Mouse (Mus musculus) heart, postnatal 14 days (tissue): ENCODE measurements at regions not wholly inside any gene's neighbourhood (a gene's known extent, or its start where the extent isn't known, plus 50 kb on each side); places are given as distances from the start of the nearest gene placed in this dataset.

Experiments
- DNase-seq, 2 experiments: peaks; one replicate each; pipeline ENCODE4 v3.0.0; 2021 to 2022
- intact Hi-C: fragments of 180-260 bp; cut with DNase I; formaldehyde crosslinking; loops from one replicate; pipeline ENCODE4 v1.15.1; 2025

DNA sequence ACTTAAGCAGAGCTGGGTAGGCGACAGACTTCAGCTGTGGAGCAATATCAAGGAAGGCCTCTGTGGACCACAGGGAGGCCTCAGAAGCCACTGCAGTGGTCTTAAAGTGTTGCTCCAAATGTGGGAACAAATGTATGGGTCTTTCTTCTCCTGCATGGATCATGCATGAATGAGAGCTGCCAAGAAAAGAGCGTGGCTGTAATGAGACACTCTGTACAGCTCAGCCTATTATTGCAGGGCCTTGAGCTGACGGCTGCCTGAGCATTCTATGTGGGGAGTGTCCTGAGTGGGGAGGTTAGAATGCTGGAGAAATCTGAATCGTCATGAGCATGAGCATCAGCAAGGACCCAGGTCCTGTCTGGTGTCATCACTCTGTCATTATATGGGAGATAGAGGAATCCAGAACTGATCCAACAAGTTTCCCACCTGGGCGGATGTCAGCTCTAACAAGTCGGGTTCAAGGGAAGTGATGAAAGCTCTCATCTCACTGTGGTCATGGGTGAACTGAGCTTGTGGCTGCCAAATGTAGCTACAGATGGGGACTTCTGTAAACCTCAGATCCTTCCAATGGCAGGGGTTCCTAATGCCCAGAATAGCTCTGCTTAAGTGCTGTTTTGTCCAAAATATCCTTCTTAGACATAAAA lies 176.6 kb downstream of the Cd83 start:
- DNase-seq = no peak
- intact Hi-C loops = no loop called here

DNA sequence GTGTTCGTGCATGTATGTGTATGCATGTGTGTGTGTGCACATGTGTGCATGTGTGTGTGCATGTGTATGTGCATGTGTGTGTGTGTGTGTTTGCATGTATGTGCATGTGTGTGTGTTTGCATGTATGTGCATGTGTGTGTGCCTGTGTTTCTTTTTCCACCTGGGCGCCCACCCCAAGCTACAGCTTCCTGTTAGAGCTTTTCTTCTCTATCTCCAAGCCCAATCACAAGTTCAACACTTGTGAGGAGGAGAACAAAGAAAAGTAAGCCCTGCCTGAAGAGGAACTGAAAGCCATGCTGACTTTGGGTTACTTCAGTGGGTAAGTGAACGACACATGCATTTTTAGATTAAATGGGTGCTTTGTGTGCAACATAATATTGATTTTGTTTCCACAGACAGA lies 177.4 kb downstream of the Cd83 start:
- DNase-seq = no peak
- intact Hi-C loops = no loop called here

DNA sequence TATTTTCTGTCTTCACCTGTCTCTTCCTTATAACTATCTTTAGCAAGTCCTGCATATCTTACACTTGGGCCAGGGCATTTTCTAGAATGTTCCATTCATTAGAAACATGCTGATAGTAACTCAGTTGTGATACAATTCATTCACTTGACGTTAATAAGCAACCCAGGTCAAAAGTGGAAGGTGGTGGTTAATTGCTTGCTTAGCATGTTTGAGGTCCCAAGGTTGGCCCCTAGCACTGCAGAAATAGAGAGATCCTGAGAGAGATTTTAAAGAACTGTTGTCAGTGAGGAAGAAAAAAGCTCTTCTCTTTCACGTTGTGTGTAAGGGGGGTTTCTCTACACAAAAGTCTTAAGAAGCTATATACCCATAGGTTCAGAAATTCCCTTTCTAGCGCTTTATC lies 178.7 kb downstream of the Cd83 start:
- intact Hi-C loops = no loop called here
- DNase-seq = no peak

DNA sequence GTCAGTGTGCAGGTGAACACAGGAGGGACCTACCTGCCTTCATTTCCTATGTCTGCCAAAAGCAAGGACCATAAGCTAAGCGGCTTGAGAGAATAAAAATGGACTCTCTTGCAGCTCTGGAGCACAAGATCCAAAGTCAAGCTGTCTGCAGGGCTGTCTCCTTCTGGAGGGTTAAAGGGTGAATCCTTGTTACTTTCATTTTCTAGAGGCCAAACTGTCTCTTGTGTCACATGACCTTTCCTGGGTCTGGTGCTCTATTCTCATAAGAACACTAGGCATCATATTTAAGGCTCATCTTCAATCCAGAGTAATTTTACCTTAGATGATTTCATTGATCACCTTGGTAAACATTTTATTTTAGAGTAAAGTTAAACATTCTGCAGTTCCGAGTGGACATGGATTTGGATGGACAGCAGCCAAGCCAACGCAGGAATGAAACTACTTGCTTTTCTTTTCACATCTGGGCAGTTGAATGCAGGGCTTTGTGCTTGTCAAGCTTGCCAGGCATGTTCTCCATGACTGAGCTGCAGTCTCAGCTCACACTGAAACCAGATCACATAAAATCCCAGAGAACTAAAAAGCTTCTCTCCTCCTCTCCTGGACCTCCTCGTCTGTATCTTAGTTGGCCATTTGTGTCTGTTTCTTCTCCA lies 180.8 kb downstream of the Cd83 start:
- intact Hi-C loops = loop anchor here (1.0 kb wide), 1 partner anchor 22 kb away; no protein-coding TSS in a partner anchor
- peak in 1 of 2 experiments; percentile 16 for DNase-seq

DNA sequence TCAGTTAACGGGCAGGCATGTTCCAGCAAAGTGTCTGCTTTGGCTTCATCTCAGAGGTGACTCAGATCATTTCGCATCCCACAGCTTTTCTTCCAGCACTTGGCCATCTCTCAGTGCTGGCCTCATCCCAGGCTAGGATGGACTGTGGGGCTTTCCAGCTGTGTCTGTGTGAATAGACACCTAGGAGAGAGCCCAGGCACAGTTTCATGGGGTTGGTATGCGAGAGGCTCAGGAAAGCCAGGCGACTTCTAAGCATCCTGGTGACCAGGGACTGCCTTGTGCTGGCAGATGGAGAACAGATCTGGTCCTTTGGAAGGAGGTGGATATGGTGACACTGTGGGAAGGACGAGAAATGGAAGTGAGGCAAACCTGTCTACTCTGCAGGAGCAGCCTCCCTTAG lies 182.9 kb downstream of the Cd83 start:
- peak; percentile 30 to 55 for DNase-seq
- intact Hi-C loops = loop anchor here (2.0 kb wide), 1 partner anchor 33 kb away; no protein-coding TSS in a partner anchor

DNA sequence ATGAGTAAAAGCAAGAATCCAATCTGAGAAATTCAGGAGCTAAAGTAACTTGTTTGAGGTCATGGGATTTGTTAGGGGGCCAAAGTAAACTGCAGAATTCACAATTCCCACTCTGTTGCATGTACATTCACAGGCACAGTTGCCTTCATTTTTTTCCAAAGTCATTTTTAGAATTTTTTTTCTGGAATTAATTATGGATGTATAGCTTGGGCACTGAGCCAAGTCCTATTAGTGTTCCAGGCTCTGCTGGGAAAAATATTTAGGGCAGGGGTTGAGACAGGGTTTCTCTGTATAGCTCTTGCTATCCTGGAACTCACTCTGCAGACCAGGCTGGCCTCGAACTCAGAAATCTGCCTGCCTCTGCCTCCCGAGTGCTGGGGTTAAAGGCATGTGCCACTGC lies 188.3 kb downstream of the Cd83 start:
- intact Hi-C loops = no loop called here
- no peak for DNase-seq

DNA sequence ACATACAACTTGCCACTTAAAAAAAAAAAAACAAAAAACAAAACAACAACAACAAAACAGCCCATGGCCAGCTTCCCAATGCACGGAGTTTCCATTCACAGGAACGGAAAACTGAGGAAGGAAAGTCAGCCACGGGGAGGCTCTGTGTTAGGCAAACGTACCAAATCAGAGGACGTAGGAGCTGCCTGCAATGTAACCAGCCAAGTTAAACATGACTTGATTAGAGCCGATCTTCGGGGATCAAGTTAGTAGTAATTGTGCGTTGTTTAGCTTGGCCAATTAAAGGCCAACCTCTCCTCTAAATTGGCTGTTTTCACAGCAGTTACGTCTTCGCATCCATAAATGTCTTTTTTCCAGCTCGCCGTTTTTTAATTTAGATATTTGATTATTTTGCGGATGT lies 190.7 kb downstream of the Cd83 start:
- DNase-seq = no peak
- intact Hi-C loops = no loop called here

DNA sequence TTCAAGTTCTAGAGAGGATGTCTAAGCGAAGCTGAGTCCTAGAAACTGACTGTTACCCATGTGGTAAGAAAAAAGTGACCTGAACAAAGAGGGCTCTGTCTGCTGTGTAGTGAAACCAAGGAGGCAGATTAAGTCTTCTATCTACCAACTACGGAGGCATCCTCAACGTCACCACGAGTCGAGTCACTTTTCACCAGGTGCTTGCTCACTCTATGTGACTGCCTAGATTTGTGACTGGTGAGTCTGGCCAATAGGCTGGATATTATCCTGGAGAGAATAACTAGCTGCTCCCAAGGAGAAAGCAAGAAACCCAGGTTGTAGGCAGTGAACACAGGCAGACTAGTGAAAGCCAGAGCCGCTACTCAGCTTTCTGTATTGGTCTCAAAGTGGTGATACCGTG lies 191.2 kb downstream of the Cd83 start:
- intact Hi-C loops = no loop called here
- no peak for DNase-seq

DNA sequence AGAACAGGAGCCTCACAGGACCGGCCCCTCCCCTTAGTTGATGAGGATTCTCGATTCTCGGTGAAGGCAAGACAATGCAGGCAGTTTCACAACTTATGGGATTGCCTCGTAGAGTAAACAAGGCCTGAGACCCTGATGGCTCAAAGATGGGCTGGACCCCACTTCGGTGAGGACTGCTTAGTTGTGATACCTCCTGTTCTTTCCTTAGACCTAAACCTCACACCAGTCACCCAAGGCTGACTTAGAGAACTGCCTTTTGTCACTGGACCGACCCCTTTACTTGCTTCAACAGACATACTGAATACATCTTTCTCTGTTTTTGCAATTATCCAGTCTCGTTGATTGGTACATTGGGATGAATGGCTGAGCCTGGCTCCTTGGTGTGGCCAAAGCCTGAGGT lies 192.1 kb downstream of the Cd83 start:
- no peak for DNase-seq
- intact Hi-C loops = no loop called here

DNA sequence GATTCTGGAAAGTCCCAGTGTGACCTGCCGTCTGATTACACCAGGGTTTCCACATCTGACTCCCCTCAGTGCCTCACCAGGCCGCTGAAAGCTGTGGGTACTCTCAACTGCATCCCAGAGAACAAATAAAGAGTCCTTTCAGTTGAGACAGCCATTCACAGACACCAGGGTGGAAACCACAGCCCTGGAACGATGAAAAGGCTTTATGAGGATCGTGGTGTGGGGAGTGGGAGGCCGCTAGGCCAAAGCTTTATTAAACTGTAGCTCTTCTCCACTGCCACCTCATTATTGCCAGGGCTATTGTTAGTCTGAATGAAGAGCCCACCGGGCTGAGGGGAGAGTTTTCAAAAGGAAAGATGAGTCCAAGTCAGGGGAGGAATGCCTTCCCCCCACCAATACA lies 202.8 kb downstream of the Cd83 start:
- intact Hi-C loops = loop anchor here (1.0 kb wide), 1 partner anchor 22 kb away; no protein-coding TSS in a partner anchor
- DNase-seq = no peak

DNA sequence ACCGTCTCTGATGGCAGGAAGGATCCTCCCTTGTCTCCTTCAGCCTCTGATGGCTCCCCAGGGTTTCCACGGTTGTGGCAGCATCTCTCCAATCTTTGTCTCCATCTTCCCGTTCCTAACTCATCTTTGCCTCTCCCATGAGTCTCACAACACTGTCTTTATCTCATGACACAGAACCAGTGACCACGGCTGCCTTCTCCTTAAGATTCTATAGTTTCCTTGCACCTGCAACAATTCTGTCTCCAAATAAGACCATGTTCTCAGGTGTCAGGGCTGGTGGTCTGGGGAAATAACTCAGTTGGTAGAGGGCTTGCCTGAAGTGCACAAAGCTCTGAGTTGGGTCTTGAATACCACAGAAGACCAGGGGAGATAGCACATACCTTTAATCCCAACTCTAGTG lies 203.8 kb downstream of the Cd83 start:
- intact Hi-C loops = no loop called here
- no peak for DNase-seq

DNA sequence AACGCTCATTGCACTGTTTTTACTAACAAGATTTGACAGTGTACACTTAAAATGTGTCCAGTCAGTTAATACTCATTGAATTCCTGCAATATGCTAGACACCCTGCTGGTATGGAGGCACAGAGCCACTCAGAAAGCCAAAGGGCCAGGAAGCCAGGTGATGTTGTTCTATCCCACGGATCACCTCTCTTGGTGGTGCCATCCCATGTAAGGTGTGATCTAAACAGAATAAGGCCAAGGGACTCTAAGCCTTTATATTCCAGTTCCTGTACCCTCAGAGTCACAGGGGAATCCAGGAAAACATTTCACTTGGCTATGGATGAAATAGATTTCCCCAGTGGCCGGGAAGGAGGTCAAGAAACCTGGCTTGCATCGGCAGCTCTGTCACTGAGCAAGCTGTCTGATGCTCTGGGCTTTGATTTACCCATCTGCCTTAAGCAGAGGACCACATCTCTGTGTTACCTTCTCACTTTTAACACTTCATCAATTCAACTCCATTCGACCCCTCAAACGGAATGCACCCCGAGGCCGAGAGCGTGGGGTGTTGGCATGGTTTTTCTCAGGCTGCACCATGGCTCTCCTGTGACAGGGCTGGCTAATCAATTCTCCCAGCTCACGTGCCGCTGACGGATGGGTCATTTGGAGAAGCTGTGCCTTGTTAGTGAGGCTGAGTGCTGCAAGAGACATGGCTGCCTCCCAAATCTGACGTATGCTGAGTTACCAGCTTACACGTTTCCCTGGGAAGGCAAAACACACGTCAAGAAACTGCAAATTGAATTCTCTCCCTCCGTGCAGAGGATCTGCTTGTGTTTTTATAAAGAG lies 205.9 kb downstream of the Cd83 start:
- DNase-seq = peak; percentile 43 to 59
- intact Hi-C loops = no loop called here

DNA sequence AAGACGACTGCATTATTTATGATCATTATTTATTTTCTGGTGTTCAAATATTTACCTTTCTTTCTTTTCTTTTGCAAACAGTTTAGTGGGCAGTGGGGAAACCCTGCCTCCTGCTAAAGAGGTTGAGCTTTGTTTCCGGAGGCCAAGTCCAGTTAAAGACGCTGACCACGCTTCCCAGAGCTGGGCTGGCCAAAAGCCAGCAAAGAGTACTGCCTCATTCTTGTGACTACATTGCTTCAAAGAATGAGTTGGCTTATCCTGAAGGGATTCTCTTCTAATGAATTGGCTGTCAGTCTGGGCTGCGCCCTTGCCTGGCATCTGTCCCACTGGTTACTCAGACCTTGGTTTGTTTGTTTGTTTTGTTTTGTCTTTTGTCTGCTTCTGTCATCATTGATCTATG lies 207.2 kb downstream of the Cd83 start:
- peak; percentile 74 to 76 for DNase-seq
- intact Hi-C loops = no loop called here

DNA sequence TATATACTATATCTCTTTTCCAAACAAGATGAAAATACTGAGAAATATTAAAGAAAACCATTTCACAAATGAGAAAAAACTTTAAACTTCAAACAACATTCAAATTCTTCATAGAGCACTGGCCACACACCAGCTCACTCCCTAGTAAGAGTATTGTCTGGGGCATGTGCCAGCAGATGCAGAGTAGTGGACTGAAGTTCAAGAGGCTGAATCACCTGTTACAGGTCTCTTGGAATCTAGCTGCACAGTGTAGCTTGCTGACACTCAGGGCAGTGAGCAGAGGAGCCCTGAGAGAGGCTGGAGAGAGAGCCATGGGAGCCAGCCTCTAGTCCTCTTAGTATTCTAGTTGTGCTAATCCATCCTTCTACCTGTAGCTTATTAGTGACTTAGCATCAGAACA lies 208.4 kb downstream of the Cd83 start:
- DNase-seq = no peak
- intact Hi-C loops = no loop called here

DNA sequence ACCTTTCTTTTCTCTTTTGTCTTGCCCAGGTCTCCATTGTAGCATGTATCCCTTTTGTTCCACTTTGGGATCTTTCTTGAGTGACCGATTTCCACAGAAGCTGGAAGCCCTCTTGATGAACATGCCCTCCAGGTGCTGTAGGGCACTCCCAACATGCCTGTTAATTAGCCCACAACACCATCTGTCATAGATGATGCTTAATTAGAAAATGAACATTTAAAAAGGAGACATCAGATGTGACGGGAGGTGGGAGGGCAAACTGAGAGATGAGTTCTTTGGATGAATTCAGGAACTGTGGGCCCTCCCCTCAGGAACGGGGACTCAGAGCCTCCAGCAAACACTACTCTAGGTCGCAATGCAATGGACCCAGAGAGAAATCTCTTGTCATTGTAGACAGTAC lies 209.8 kb downstream of the Cd83 start:
- intact Hi-C loops = no loop called here
- no peak for DNase-seq

DNA sequence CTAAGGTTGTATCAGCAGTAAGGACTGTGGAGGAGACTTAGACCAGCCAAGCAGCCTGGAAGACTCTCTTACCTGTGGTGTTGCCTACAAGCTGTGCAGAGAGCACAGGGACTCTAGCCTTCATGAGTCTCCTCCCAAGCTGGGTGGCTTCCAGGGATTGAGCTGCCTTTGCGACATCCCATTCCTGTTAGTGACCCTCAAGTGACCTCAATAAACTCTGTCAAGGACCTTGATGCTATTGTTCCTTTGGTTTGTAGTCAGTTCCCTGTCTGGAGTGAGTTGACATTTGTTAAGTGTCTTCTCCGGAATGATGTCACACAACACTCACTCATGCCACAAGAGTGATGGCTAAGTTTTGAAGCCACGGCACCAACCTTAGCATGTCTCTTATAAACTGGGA lies 211.0 kb downstream of the Cd83 start:
- intact Hi-C loops = no loop called here

DNA sequence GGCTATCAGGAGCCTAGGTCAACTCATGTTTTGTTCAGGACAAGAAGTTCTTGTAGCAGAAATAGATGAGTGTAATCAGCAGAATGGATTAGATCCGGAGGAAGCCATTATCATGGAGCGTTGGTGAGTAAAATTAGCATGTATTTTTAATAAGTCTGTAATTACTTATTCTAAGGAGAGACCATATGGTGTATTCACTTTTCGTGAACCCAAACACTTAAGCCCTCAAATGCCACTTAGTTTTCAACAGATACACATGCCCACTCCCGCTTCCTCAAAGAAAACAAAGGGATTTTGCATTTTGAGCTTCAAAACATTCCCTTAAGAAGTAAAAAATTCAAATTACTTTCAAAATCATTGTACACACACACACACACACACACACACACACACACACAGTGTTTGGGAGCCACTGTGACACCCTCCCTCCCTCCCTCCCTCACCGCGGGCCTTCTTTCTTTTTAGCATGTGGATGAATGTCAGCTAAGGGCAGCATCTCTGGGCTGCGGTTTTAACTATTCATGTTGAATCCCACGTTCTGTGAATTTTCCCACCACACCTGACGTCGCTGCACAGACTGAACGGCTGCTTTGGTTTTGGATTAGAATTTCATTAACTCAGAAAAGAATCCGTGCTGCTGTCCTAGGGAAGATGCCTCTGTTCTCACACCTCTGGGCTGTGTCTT lies 217.4 kb downstream of the Cd83 start:
- no peak for DNase-seq
- intact Hi-C loops = no loop called here

More for the DNA sequence above, 211.0 kb downstream of the Cd83 start:
- peak; percentile 27 to 32 for DNase-seq

DNA sequence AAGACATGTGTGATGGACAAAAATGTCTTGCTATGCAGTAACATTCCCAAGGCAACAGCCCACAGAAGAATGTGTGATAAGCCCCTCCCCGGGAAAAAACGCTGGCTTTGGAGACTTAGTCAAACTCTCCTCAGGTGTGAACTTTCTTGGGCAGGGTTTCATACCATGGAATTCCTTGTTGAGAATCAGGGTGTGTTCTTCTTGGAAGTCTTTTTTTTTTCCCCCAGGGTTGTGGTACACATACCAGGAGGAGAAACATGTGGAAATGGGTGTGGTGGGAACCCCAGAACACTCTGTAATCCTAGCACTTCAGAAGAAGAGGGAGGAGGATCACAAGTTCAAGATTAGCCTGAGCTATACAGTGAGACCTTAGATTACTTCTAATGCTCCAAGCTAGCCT lies 228.3 kb downstream of the Cd83 start:
- intact Hi-C loops = no loop called here
- DNase-seq = no peak

DNA sequence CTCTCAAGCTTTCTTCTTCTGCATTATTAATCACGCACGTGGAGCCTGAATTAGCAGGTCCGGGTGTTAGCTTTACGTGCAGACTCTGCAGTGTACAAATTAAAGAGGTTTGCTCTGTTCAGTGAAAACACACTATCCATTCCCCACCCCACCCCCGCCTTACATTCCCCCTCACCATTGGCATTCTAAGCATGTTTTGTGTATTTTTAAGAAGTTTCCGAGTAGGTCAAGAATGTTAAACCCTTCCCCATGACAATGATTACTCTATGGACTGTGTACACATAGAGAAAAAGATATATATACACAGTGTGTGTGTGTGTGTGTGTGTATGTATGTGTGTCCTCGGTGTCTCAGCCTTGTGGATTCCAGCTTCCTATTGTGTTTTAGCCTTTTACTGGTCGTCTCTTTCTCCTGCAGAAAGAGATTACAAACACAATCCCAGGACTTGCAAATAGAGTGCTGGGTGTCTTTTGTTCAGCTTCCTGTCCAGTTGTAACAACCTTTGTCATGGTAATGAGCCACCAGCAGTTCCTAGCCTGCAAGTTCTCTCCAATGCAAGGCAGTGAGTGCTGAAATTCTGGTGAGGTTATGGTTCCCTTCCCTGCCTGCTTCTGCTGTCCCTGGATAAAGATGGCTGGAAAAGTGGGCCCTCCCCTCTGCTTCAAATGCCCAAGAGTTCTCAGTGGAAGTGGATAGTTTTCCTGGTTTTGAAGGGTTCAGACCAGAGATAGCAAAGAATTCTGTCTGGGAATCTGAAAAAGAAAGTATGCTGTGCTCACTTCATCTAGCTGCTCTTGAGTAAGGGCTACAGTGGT lies 234.1 kb downstream of the Cd83 start:
- DNase-seq = no peak
- intact Hi-C loops = no loop called here

DNA sequence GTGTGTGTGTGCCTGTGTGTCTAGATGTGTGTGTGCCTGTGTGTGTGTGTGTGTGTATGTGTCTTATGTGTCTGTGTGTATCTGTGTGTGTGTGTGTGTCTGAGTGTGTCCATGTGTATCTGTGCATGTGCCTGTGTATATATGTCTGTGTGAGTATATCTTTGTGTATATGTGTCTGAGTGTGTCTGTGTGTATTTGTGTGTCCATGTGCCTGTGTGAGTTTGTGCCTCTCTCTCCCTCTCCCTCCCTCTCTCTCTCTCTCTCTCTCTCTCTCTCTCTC lies 234.7 kb downstream of the Cd83 start:
- intact Hi-C loops = no loop called here
- DNase-seq = no peak
